Mouse (Mus musculus) retina, postnatal 1 day (tissue): ENCODE measurements around the gene Nrip2.
"Not testable (repeated sequence)": the region's sequence is repeated elsewhere in the genome, so short reads cannot be mapped to it uniquely, and the experiment has no call there.

Experiments
- DNase-seq: peaks from one replicate; pipeline ENCODE4 v3.0.0-alpha.2; 2012

The Nrip2 gene

DNA sequence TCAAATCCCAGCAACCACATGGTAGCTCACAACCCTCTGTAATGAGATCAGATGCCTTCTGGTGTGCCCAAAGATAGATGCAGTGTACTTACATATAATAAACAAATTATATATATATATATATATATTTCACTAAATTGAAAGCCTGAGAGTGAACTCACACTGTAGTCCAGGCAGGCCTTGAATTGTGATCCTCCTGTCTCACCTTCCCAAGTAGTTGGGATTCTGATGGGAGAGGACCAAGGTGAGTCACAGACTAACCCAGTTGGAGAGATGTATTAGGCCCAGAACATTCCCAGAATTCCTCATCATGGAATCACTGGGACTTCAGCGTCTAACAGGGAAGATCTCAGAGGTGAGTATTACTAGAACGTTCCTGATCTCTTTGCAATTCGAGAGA is at the start of gene Nrip2:
Gene Nrip2, plus strand, starts transcription at position 301 of the 400 bp plus-strand sequence.
- no peak for DNase-seq

DNA sequence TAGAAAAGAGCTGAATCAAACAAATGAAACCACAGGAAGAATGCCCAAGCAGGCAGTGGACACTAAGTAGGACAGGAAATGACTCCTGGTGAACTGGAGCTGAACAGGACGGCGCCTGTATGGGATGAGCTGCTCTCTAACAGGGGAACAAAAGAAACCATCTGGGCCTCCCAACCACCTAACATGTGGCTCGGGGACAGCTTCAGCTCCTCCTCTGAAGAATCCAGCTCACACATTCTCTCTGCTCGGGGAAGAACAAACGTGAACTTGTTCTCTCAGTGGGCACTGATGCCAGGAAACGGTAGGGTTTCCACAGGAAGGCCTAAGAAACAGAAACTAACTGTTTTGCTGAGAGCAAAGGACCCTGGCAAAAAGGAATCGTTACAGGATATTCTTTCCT is 49.4 kb upstream of the Nrip2 start:
- DNase-seq = peak; percentile 94

DNA sequence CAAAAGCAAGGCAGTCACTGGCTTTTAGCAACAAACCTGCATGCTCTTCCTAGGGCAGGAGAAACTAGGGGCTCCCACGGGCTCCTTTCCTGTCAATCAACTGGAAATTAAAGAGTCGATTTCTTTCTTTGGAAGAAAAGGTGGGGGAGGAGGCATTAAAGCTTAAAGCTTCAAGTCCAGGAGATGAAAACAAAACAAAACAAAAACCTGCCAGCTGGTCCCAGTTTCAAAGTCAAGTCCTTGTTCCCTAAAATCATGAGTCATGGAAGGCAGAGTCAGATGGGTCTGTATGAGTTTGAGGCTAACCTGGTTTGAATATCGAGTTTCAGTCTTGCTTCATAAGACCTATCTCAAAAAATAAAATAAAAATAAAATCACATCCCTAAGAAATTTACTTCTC is 45.0 kb upstream of the Nrip2 start:
- DNase-seq = no peak

DNA sequence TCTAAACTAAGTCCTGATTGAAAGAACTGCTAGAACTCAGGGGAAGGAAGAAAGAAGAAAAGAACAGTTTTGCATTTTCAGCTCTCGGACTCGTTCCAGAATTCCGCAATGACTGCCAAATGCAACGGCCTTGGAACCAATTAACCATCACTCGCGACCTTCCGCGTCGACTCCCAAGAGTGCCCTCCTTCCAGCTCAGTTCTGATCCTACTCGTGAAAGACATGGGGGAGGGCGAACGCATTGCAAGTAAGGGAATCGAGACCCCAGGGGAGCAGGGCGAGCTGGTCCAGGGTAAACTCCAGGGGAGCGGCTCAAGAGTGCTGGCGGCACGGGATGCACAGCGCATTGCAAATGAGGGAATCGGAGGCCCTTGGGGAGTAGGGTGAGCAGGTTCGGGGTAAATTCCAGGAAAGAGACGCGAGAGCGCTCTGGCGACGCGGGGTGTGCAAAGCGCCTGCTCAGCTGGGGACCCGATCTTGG is 43.9 kb upstream of the Nrip2 start:
- DNase-seq = no peak

DNA sequence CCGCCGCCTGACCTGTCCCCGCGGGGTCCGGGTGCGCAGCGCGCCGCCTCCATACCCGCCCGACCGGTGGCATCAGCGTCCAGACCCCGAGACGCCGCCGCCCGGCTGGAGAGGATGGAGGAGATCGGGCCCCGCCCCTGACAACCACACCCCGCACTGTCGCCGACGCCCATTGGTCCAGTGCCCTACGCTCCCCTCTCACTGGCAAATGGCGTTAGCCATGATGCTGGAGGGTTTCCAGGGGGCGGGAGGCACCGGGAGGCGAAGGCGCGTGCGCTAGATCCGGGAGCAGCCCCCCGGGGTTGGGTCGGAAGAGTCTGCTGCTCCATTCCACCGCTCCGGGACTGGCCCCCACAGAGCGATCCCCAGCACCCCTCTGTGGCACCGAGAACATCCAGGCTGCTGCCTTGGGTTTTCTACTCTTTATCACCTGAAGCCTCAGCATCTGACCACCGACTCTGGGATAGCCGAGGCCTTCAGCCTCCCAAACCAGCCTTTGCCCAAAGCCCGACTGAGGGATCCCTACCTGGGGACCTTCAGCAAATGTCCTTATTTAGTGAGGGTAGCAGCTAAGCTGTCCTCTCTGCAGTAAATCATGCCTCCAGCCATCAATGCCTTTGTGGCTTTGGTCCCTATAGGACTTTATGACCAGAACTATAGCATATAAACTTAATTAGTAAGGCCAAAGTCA is 43.2 kb upstream of the Nrip2 start, which contains the start of gene Tulp3:
Gene Tulp3, minus strand, starts transcription at position 126 of the 691 bp plus-strand sequence.
- DNase-seq = peak; percentile 98

DNA sequence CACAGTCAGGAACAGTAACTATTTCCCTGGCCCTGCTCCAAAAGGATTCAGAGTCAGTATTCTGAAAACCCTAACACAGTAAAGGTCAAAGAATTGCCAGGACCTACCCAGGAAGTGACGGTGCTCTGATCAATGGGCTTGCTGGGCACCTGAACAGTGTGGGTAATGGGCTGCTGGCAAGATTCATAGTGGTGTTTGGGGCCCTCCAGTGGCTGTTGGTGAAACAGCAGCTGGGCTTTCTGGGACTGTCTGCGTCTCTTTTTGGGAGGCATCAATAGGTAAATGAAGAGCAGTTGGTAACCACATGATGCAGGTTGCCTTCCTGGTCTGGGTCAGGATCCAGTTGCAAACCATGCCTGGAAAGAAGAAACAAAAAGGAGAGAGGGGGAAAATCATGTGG is 40.1 kb upstream of the Nrip2 start:
- DNase-seq = peak; percentile 77

DNA sequence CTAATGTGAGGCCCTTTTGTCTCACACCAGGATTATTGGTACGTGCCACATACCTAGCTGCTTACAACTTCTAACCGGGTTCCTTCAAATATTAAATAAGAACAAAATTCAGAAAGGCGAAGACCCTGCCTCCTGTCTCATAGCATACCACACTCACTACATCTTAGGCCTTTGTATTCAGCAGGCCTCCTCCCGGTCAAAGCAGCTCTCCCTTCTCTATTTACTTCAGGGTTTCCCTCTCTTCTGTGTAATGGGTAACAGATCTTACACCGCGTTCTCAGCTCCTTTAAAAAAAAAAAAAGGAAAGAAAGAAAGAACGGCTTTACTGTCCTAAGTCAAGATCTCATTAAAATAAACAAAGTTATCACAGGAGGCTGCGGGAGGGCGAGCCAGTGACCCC is 37.2 kb upstream of the Nrip2 start:
- no peak for DNase-seq

DNA sequence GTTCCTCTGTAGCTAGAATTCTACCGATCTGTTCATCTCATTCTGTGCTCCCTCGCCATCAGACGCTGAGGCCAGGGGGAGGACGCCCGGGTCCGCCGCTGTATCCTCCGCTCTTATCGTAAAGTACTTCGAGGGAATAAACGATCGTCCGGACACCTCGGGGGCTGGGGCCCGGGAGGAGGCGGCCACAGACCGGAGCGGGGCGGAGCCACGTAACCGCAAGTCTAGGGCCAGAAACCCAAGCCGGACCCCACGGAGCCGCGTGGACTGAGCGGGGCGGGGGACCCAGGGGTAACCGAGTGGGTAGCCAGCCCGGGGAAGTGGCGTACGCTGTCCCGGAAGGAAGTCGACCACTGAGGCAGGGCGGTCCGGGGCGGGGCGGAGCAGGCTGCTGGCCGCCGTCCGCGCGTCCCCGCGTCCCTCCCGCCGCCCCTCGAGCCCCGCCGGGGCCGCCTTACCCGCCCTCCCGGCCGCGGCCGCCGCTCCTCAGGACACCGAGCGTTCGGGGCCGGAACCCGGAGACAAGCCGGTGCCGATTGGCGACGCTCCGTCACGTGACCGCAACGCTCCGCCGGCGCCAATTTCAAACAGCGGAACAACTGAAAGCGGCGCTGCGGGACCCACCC is 36.6 kb upstream of the Nrip2 start, which contains the start of the genes Rhno1 and Foxm1:
Gene Rhno1, minus strand, starts transcription at position 531 of the 626 bp plus-strand sequence.
Gene Foxm1, plus strand, starts transcription at position 587 of the 626 bp plus-strand sequence.
- DNase-seq = peak; percentile 91

DNA sequence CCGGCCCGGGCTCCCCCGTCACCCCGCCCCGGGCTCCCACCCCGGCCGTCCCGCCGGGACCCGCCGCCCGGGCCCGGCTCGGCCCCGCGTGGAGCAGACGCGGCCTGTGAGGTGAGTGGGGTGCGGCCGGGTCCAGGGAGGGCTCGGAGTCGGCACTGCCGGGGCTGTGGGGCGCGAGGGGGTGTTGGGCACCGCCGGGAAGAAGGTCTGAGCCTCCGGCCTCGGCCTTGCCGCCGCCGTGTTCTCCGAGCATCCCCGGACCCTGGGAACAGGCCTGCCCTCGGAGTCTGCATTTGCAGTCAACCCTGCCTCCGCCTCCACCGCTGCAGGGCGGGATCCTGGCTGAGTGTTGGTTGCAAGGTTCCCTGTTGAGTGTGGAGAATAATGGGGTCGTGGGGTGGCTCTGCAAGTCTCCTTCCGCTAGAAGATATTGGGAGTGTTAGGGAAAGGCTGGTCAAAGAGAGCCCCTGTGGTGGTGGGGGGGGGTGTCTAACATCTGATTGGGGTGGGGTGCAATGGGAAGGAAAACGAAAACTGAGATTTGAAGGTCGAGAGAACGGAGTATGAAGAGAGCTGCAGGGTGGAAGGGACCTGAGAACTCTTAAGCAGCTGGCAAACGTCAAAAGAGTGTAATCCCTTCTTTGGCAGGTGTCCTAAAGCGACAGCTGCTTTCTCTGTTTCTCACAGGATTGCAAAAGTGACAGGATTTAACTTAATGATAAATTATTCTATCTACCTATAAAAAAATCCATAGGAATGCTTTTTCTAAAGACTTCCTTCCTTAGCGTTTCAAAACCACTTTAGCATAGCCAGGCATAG is 35.9 kb upstream of the Nrip2 start:
- peak; percentile 57 for DNase-seq

DNA sequence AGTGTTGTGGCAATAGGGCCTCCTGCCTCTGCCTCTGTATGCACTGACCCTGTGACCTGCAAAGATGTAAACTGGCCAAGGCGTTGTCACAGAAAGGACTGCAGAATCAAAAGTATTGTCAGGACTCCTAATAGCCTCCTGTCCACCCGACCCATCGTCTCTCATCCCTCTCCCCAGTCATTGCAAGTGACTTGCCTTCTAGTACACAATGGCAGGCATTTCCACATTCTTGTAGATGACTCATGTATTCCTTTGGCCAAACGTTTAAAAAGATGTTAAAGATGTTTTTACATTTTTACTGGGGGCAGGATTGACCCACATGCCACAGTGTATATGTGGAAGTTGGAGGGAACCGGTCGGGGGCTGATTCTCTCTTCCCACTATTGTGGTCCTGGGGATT is 34.4 kb upstream of the Nrip2 start:
- no peak for DNase-seq

DNA sequence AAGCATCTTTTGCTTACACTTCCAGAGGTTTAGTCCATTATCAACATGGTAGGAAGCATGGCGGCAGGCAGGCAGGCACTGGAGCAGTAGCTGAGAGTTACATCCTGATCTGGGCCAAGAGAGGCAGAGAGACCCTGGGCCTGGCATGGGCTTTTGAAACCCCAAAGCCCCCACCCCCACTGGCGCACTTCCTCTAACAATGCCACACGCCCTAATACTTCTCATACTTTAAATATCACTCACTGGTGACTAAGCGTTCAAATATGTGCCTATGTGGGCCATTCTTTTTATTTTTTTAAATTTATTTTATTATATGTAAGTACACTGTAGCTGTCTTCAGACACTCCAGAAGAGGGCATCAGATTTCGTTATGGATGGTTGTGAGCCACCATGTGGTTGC is 32.6 kb upstream of the Nrip2 start:
- DNase-seq = no peak

DNA sequence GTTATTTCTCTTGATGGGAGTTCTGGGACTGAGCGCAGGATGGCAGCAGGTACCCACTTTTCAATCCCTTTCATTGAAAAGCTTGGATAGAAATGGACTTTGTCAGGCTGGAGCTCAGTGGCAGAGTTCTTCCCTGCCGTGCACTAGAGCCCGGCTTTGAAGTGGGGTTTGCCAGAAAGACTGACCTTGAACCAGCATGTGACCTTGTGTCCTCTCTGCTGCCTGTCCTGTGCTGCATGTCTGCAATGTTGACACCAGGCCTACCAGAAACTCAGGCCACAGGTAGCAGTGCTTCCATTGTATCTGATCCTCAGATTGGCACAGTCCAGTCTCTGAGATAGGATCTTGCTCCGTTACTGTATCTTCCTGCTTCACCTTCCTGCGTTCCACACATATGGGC is 29.1 kb upstream of the Nrip2 start:
- no peak for DNase-seq

DNA sequence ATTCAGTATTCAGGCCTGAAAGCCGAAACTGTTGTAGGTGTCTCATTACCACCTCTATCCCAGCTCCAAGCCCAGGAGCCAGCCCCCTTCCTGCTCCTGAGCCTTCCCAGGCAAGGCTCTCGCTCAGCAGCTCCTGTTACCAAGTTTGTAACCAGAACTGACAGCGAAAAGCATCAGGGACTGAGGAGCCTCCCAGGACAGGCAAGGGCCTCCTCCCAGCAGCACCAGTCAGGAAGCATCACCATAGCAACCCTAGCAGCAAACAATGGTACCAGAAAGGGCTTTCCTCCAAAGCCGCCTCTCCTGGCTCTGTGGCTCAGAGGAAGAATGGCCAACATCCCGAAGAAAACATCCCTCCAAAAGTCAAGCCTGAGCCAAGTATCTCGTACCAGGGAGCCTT is 23.9 kb upstream of the Nrip2 start, which contains the start of the genes Tex52 and Gm44596:
Gene Tex52, plus strand, starts transcription at position 265 of the 400 bp plus-strand sequence.
Gene Gm44596, plus strand, starts transcription at position 312 of the 400 bp plus-strand sequence.
- DNase-seq = peak; percentile 58

DNA sequence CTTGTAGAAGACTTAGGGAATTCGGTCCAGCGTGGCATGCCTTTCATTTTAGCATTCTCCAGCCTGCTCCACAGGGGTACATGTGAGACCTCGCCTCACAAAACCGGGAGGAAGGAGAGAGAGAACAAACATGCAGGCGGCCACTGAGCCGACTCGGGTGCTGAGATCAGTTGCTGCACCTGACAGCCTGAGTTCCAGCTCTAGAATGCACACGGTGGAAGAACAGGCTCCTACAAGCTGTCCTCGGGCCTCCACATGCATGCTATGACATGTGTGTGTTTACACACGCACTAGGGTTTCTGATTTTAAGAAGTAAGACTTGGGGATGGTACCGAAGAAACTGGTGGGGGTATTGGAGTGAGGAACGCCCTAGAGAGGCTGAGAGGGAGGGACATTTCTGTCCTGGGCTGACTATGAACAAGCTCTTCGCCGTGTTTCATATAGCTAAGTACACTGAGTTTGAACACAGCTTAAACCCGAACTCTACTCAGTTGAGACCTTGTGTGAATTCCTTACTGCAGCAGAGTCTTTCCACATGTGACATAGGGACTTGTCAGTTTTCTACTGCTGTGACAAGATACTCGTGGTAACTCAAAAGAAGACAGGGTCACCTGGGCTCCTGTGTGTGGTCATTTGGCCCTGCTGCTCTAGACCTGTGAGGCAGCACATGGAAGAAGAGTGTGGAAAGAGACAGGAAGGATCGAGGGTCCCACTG is 22.6 kb upstream of the Nrip2 start:
- no peak for DNase-seq

DNA sequence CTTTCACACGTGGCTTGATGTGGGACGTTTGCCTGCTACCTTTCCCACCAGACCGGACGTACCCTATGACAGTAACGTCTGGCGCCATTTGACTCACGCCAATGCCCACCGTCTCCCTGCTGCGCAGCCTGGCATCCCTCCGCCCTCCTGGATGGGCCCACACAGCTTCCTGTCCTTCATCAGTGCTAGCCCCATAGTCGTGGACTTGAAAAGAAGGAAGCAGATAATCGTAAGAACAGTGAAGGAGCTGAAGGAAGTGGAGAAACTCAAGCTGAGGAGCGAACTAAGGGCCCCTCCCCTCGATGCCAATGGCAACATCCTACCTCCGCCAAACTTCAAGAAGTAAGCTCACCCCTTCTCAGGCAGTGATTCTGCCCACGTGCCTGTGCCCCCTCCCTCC is 19.5 kb upstream of the Nrip2 start:
- DNase-seq = no peak

DNA sequence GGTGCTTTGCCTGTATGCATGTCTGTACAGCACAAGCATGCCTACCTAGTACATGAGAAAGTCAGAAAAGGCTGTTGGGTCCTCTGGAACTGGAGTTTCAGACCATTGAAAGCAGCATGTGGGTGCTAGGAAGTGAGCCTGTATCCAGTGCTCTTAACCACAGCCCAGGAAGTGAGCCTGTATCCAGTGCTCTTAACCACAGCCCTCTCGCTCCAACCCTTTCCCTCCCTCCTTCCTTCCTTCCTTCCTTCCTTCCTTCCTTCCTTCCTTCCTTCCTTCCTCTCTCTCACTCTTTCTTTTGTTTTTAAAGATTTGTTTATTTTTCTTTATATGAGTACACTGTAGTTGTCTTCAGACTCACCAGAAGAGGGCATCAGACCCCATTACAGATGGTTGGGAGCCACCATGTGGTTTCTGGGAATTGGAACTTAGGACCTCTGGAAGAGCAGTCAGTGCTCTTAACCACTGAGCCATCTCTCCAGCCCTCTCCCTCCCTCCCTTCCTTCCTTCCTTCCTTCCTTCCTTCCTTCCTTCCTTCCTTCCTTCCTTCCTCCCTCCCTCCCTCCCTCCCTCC is 18.4 kb upstream of the Nrip2 start:
- DNase-seq = not testable (repeated sequence)

DNA sequence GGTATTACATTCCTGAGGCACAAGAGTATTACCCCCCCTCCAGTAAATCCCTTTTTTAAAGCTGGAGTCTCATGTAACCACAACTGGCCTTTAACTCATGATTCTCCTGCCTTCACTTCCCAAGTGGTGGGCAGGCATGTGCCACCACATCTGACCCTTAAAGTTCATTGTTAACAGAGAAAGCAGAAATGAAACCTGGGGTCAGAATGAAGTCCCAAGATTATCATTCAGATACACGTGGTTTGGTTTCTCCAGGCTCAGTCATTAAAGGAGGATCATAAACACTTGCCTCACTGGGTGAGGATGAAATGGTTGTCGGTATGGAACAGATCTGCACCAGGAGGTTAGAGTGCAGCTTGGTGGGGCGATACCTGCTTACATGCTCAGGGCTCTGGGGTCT is 17.8 kb upstream of the Nrip2 start:
- DNase-seq = no peak

DNA sequence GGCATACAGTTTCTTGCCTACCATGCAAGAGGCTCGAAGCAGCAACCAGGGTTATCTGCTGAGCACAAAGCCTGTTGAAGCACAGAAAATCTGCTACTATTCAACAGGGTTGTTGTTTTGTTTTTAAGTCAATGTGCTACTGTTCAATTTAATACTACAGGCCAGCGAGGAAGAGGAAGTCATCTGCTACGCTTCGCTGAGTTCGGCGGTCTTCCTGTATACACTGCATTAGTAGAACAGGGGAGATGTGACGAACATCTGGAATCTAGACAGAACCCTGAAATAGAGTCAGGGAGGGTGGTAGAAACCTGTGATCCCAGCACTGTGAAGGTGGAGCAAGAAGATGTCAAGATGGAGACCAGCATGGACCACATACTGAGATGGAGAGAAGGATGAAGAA is 15.3 kb upstream of the Nrip2 start:
- no peak for DNase-seq

DNA sequence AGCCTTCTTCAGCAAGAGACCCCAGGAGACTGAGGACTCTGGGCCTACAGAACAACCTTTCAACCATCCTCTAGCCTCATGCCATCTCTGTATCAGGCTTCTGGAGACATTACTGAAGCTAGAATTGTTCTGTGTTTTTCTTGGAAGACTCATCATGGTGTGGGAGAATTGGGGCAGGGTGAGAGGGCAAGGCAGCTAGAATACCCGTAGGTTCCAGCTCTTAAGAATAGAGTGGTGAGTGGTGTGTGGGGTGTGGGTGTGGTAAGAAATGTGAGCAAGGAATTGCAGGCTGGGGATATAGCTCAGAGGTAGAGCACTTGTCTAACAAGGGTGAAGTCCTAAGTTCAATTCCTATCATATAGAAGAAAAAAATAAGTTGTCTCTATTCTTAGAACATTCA is 14.1 kb upstream of the Nrip2 start:
- DNase-seq = no peak

DNA sequence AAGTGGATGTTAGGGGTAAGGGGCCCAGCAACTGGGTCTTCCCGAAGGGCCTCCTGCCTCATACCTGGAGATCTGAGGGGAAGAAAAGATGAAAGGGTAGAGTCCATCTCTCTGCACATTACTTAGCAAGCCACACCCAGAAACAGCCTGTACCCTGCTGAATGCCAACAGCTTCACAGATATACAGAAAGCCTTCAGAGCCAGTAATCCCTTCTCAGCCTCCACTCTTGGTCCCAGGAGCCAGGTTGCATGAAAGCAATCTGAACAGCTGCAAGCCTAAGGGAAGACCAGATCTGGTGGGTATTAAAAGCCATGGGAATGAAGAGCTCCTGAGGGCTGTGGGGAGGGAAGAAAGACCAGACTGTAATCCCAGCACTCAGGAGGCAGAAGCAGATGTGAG is 9.9 kb upstream of the Nrip2 start:
- DNase-seq = no peak

DNA sequence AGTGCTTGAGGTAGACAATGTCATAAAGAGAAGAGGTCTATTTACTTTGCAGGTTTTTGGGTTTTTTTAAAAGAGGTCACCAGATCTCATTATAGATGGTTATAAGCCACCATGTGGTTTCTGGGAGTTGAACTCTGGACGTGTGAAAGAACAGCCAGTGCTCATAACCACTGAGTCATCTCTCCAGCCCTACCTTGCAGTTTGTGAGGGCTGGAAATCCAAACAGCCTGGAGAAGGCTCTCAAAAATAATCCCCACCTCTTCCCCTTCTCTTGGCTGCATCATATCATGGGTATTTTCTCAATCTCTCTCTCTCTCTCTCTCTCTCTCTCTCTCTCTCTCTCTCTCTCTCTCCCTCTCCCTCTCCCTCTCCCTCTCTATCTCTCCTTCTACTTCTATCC is 8.4 kb upstream of the Nrip2 start:
- DNase-seq = no peak

DNA sequence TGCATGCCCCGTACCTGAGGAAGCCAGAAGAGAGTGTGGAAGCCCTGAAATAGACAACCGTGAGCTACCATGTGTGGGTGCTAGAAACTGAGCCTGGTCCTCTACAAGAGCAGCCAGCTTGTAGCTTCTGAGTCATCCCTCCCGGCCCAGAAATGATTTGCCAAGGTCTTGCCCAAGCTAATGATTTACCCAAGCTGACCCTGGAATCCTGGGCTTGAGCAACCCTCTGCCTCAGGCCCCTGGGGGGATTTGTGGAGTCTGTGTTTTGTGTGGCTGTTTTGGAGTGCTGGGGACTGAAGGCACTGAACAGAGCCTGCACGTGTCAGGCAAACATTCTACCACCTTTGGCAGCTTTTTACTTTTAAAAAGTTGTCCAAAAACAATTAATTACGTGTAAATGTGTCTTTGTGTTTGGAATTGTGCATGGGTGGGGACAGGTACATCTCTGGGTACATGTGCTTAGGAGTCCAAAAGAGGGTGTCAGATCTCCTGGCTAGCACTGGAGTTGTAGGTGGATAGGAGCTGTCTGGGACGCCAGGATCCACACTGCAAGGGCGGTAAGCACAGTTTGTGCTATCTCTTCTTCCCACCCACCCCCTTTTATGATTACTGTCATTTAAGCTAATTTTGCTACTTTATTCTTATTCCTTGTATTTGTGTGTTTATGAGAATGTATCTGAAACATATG is 1.4 kb upstream of the Nrip2 start:
- DNase-seq = no peak
